Mouse (Mus musculus): Measurements from ENCODE around the gene Csmd2. TPM values are rescaled to one million over a fixed set of nuclear protein-coding genes. Genes with fewer than 3 reads are reported as not detected.
"Not testable (repeated sequence)": the region's sequence is repeated elsewhere in the genome, so short reads cannot be mapped to it uniquely, and the experiment has no call there.

The Csmd2 gene
- polyA plus RNA-seq, 1 experiment: 0.28 TPM

DNA sequence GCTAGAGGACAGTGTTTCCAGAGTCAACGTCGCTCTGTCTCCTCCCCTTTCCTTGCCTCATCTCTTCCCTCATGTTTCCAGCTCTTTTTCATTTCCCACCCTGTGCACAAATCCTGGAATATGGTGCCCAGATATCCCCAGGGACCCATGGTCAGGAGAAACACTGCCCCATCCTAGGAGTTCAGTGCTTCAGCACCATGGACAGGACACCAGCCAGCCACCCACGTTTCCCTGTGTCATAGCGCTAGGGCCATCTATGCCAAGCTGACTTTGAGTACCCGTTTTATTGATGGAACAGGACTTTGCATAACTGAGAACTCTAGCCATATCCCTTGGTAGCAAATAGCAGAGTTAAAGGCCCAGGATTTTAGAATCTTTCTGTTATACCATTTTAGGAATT, 55.0 kb downstream of the Csmd2 start:
- no peak for DNase-seq (ENCODE audit: low read depth)

GRCm38 (mm10) chr4:128048716-128049115, 61.1 kb downstream of the Csmd2 start:
- no peak for DNase-seq (ENCODE audit: low read depth)

- DNase-seq (ENCODE audit: low read depth): no peak
Measured at GRCm38 (mm10) chr4:128052701-128053100, 65.0 kb downstream of the Csmd2 start.

- DNase-seq (ENCODE audit: low read depth): not testable (repeated sequence)
Measured at GRCm38 (mm10) chr4:128061274-128061673, 73.6 kb downstream of the Csmd2 start.

- DNase-seq (ENCODE audit: low read depth): no peak
Measured at GRCm38 (mm10) chr4:128067189-128067588, 79.5 kb downstream of the Csmd2 start.

DNA sequence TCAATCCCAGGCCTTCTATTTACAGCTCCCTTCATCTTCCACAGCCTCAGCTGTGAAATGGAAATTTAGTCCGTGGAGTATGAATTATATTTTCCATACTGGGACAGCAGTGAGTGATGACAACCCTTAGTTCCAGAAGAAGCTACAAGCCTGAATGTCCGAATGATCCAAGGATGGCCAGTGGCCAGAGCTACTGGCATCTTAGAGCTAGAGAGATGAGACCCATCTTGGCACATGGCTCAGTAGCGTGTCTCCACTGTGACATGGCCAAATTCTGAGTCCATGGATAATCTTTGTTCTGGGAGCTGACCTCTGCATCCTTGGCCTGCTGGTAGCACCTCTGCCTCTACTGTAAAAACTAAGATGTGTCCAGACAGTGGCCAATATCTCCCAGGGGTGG, 96.8 kb downstream of the Csmd2 start:
- DNase-seq (ENCODE audit: low read depth): no peak

DNA sequence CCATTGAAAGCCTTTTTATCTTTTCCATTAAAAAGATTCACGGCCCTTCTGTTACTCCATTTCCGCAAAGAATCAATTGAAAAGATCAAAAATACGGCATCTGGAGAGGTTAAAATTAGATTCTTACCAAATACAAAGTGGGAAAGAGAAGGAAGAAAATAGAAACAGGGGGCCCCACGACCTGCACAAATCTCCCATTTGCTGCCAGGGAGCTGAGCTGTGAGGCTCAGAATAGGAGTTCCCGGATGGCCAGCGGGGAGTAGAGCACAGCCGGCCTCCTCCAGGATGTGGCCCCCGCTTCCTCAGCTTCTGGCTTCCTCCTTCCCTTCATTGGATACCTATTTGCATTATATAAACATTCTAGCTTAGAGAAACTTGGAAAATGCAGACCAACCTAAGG, 97.4 kb downstream of the Csmd2 start:
- DNase-seq (ENCODE audit: low read depth): no peak

GRCm38 (mm10) chr4:128087147-128087606, 99.5 kb downstream of the Csmd2 start:
- no peak for DNase-seq (ENCODE audit: low read depth)

GRCm38 (mm10) chr4:128087704-128088103, 100.0 kb downstream of the Csmd2 start:
- DNase-seq (ENCODE audit: low read depth): no peak

DNA sequence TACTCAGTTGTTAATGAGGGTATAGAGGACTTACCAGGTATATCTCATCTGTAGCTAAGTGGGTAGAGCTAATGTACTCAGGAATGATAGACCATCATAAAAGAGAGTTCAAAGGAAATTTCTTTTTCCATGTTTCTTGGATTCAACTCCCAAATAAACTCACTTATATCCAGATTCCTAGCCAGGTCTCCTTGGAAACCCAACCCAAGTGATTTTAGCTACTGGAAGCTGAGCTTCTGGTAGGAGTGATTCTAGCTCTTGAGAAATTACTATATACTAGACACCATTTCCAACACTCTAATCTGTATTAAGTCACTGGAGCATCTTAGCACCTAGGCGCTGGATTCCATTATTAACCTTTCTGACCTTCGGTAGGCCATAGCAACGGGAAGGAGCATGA, 100.6 kb downstream of the Csmd2 start:
- no peak for DNase-seq (ENCODE audit: low read depth)

GRCm38 (mm10) chr4:128091938-128092337, 104.3 kb downstream of the Csmd2 start:
- no peak for DNase-seq (ENCODE audit: low read depth)

- DNase-seq (ENCODE audit: low read depth): no peak
Measured at GRCm38 (mm10) chr4:128099515-128099914, 111.9 kb downstream of the Csmd2 start.

DNA sequence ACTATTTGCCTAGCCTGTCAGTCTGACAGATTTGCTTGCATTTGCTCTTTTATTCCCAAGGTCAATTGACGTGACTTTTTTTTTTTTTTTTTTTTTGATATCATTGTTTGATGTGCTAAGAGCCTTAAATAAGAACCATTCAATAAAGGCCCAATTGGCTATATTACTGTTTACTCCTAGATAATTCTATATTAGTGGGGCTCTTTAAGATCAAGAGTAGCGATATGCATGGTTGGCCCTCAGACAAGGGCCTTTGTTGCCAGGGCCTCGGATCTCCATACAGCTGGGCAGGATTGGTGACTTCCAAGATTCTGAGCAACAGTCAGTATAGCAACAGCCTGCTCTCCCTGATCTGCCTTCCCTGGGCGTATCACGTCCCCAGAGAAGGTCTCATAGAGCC, 112.9 kb downstream of the Csmd2 start:
- DNase-seq (ENCODE audit: low read depth): no peak

- DNase-seq (ENCODE audit: low read depth): peak; percentile 45
Measured at GRCm38 (mm10) chr4:128116331-128116730, 128.7 kb downstream of the Csmd2 start.

DNA sequence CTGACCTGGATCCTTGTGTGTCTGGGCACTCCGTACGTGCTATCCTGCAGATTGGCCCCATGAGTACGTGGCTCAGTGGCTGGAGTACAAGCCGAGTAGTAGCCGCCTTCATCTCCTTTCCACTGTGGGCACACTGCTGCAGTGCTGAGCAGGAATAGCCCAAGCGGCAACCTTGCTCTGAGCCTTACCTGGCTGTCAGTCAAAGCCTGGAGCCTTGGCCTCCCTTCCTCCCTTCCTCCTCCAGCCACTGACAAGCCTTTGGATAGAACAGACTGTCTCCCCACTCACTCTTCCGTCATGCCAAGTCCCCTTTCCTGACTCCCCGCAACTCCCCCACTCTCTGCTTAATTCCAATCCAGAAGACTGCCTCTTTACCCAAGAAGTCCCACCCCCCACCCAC, 135.6 kb downstream of the Csmd2 start:
- DNase-seq (ENCODE audit: low read depth): peak; percentile 27

DNA sequence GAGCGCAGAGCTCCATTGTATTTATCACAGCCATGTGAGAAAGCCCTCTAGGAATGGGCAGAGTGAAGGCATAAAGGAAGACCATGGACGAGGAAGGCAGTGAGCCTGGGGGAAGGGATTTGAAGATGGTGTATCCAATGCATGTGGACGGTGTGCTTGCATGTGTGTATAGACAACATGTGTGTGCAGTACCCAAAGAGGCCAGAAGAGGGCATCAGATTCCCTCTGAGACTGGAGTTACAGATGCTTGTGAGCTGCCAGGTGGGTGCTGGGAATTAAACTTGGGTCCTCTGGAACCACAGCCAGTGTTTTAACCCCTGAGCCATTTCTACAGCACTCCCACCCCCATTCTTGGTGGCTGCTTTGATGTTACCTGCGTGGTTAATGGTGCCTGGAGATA, 137.1 kb downstream of the Csmd2 start:
- no peak for DNase-seq (ENCODE audit: low read depth)

- DNase-seq (ENCODE audit: low read depth): no peak
Measured at GRCm38 (mm10) chr4:128128546-128128945, 140.9 kb downstream of the Csmd2 start.

DNA sequence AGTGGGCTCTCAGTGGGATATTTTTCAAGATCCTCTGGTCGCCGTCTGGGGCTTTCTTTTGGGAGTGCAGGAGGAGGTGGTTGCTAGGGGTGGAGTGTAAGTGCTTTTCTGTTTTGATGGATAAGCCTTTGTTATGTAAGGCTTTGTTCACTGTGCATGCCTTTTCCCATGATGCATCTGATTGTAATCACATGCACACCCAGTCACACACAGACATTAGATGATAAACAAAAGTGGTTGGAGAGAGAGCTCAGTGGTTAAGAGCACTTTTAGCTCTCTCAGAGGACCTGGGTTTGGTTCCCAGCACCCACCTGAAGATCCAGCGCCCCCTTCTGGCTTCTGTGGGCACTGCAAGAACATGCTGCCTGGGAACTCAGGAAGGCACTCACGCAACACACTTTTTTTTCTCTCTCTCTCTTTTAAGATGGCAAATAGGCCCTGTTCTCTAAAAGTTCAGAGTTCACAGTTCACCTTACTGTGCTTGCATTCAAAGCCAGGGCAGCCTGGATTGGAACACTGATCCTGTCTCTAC, 143.0 kb downstream of the Csmd2 start:
- no peak for DNase-seq (ENCODE audit: low read depth)

DNA sequence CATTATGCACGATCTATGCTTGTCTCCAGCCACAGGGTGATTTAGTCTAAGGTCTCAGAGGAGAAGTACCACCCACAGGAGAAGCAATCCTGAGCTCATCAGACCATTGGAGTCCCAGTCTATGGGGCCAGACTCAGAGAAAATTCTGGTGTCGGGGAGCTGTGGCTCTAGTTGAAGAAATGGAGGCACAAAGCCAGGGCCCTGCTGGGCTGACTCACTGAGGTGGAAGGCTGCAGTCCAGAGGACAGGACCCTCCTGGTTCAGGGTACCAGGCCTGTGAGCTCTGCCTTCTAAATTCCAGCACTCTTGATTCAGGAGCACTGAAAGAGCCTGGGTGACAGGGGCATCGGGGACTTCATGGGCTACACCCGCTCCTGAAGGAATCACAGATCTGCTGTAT, 144.0 kb downstream of the Csmd2 start:
- no peak for DNase-seq (ENCODE audit: low read depth)

GRCm38 (mm10) chr4:128132876-128133646, 145.4 kb downstream of the Csmd2 start:
- no peak for DNase-seq (ENCODE audit: low read depth)

GRCm38 (mm10) chr4:128134348-128134994, 146.8 kb downstream of the Csmd2 start:
- no peak for DNase-seq (ENCODE audit: low read depth)

- peak; percentile 28 for DNase-seq (ENCODE audit: low read depth)
Measured at GRCm38 (mm10) chr4:128135014-128135622, 147.5 kb downstream of the Csmd2 start.

- no peak for DNase-seq (ENCODE audit: low read depth)
Measured at GRCm38 (mm10) chr4:128139991-128140390, 152.3 kb downstream of the Csmd2 start.

All from gonadal fat pad, adult 2 months (tissue).